Mouse (Mus musculus) embryonic facial prominence, embryonic 11.5 days (tissue): Measurements from ENCODE around the gene Ptk6. TPM values are rescaled to one million over a fixed set of nuclear protein-coding genes. Genes with fewer than 3 reads are reported as not detected.

Experiments
- ATAC-seq: fragments of 200-750 bp; cut with Nextera tagmentation; replicated peaks from 2 replicates; pipeline ENCODE4 v1.8.0; 2017; ENCODE audit warnings: low read depth; ENCODE audit not compliant: insufficient number of reproducible peaks, low FRiP score, low TSS enrichment
- DNase-seq: peaks from one replicate; pipeline ENCODE4 v3.0.0-alpha.2; 2015; ENCODE audit warnings: low spot score
- H3K27ac ChIP-seq: fragments of 300-500 bp; sonication (generic); replicated peaks from 2 replicates; pipeline ENCODE4 v1.5.1; 2014; ENCODE audit warnings: mild to moderate bottlenecking, low read depth, low read length, control low read depth
- H3K27me3 ChIP-seq: fragments of 300-500 bp; sonication (generic); 2 replicates; pipeline ENCODE4 v1.6.1; 2014; ENCODE audit warnings: mild to moderate bottlenecking, low read length, moderate library complexity, mixed read lengths; ENCODE audit not compliant: control insufficient read depth, insufficient read depth
- H3K36me3 ChIP-seq: fragments of 300-500 bp; sonication (generic); replicated peaks from 2 replicates; pipeline ENCODE4 v1.6.1; 2014; ENCODE audit warnings: low read depth, mild to moderate bottlenecking, low read length, moderate library complexity, mixed read lengths; ENCODE audit not compliant: control insufficient read depth, insufficient read depth
- H3K4me1 ChIP-seq: fragments of 300-500 bp; sonication (generic); 2 replicates; pipeline ENCODE4 v1.6.1; 2014; ENCODE audit warnings: low read length, mixed read lengths; ENCODE audit not compliant: control insufficient read depth, insufficient read depth
- H3K4me2 ChIP-seq: fragments of 300-500 bp; sonication (generic); 2 replicates; pipeline ENCODE4 v1.6.1; 2014; ENCODE audit warnings: low read depth, mild to moderate bottlenecking, control low read depth, low read length, moderate library complexity
- H3K4me3 ChIP-seq: fragments of 300-500 bp; sonication (generic); 2 replicates; pipeline ENCODE4 v1.5.1; 2014; ENCODE audit warnings: low read depth, low read length, control low read depth
- H3K9ac ChIP-seq: fragments of 300-500 bp; sonication (generic); replicated peaks from 2 replicates; pipeline ENCODE4 v1.6.1; 2014; ENCODE audit warnings: mild to moderate bottlenecking, control low read depth, low read length
- H3K9me3 ChIP-seq: fragments of 300-500 bp; sonication (generic); replicated peaks from 2 replicates; pipeline ENCODE4 v1.6.1; 2016; ENCODE audit warnings: mild to moderate bottlenecking, low read length, inconsistent platforms, mixed read lengths; ENCODE audit not compliant: control insufficient read depth
- WGBS: fragments of 180-500 bp; shearing (Covaris S2); extraction: QIAGEN DNeasy Blood & Tissue Kit; methylation state at CpG from one replicate; pipeline ENCODE4 v1.1.7; 2014; 5-methylcytosine and 5-hydroxymethylcytosine counted together
- polyA plus RNA-seq: library from polyadenylated mRNA; unstranded; fragments of >200 nt; fragmentation: Nextera tagmentation; extraction: Ambion mirVana; gene quantifications from 2 replicates; pipeline ENCODE4 v1.2.1, GENCODE M21; 2014

Gene Ptk6
- polyA plus RNA-seq, 1 experiment from 2014 or later, result not detected

DNA sequence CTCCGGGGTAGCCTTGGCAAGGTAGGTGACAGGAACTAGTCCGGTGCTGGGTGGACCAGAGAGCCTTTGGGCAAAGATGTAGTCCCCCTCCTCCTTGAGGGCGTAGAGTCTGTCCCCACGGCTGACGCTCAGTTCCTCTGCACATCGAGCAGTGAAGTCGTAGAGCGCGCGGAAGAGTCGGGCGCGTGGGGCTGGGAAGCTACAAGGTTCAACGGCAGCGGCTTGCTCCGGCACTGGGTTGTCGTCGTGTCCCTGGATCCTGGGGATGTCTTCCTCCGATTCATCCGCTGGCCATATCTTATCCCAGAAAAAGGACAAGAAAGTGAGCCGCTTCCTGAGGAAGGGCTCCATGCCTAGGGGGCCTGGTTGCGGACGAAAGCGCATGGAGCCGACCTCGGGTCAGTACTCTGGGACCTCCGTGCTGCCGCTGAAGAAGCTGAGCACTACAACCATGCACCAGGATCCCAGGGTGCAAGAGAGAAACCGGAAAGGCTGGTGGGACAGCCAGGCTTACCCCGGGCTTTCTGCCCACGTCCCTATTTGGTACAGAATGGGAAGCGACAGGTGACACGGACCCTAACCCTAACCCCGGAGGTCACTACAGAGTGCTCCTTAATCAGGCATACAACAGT, 9.9 kb upstream of the Ptk6 start:
- Histone ChIP-seq H3K4me3 (peak overlapping the region; percentile 26), H3K36me3 (no peaks in the 10 kb centered on the region), H3K4me1 (peaks cover 5% of the 10 kb centered on the region), H3K27me3 (peaks cover 18% of the 10 kb centered on the region), H3K4me2 (peak overlapping the region; percentile 50), H3K27ac (no peak overlapping the region), H3K9ac (no peak overlapping the region; the same call in 1 of the 2 replicates), H3K9me3 (no peaks in the 10 kb centered on the region)
- 3% methylated on average over 34 of the region's 34 CpGs for WGBS
- ATAC-seq (peak; percentile 15; the same call in 1 of the 2 replicates), DNase-seq (peak; percentile 13)

DNA sequence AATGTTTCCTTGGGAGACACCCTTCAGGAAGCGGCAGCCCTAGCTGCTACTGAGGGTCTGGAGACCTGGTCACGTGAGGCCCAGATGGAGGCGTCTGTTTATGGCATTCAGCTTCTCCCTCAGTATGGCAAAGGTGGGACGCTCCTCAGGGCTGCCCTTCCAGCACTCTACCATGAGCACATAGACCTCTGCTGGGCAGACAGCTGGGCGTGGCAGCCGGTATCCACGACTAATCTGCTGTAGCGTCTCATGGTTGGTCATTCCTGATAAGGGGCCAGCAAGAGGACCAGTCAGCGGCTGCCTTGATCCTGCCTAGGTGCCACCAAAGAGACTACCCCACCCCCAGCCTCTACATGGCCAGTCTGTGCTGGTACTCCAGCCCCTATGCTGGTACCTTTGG, 3.5 kb upstream of the Ptk6 start:
- Histone ChIP-seq H3K9me3 (no peaks in the 10 kb centered on the region), H3K9ac (no peak overlapping the region), H3K36me3 (no peaks in the 10 kb centered on the region), H3K4me2 (no peak overlapping the region), H3K4me3 (no peak overlapping the region), H3K27me3 (peaks cover 2% of the 10 kb centered on the region; the same call in 1 of the 2 replicates), H3K27ac (no peak overlapping the region), H3K4me1 (no peaks in the 10 kb centered on the region)
- WGBS, result 80% methylated on average over 9 of the region's 9 CpGs
- no peak for DNase-seq
- no peak for ATAC-seq

DNA sequence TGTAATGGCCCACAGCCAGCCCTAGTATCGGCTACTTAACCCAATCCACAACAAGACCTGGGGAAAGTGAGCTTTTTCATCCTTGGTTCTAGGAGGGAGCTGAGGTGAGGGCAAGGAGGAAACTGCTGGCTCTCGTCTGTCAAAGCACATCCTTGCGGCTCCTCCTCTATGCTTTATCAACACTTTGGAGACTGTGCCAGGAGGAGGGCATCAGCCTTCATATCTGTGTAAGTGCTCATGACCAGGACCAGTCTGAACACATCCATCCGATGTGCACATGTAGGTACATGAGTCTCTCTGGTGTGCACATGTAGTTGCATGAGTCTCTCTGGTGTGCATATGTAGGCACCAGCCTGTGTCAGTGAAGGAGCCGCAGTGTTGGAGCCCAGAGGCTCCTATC, 3.1 kb upstream of the Ptk6 start:
- 80% methylated on average over 5 of the region's 5 CpGs for WGBS
- DNase-seq (no peak), ATAC-seq (no peak)
- Histone ChIP-seq H3K27me3 (0 out of 2 replicates have a peak, but pooled peaks cover 2% of the 10 kb centered on the region), H3K4me2 (no peak overlapping the region), H3K4me1 (no peaks in the 10 kb centered on the region), H3K9me3 (no peaks in the 10 kb centered on the region), H3K9ac (no peak overlapping the region), H3K27ac (no peak overlapping the region), H3K4me3 (no peak overlapping the region), H3K36me3 (no peaks in the 10 kb centered on the region)

DNA sequence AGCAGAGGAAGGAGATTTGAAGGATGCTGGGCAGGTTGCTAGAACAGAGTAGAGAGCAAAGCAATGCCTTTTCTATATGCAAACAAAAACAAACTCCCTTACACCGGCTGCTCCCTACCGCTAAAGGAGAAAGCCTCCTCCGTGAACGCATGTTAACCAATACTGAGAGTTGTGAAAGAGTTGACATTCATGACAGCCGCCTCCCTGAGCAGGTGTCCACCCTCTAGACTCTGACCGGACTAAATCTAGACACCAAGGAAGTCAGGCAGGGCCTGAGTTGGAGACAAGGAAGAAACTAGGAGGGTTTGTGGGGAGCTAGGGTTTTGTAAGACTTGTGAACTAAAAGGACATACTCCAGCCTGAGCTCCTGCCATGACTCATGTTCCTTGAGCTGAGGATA, 297 bp upstream of the Ptk6 start:
- ATAC-seq (no peak), DNase-seq (no peak)
- Histone ChIP-seq H3K27me3 (no peaks in the 10 kb centered on the region), H3K9me3 (no peaks in the 10 kb centered on the region), H3K36me3 (no peaks in the 10 kb centered on the region), H3K27ac (no peak overlapping the region), H3K9ac (no peak overlapping the region), H3K4me1 (no peaks in the 10 kb centered on the region), H3K4me3 (no peak overlapping the region), H3K4me2 (no peak overlapping the region)
- WGBS, result 81% methylated on average over 6 of the region's 6 CpGs

DNA sequence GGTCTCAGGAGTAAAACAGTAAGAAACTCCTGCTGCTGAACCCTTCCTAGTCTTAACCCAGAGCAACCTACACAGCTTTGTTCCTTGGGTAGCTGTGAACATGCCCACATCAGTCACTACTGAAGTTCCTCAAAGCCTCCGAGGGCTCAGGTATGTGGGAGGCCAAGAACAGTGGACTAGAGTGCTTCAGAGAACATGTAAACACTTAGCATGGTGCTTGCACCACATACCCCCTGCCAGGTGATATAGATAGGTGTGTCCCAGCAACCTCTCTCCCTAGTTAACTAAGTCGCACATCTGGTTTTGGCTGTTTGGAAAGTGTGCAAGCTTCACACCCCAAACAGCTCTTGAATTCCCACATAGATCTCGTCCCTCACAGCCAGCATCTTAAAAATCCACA, 983 bp downstream of the Ptk6 start:
- 64% methylated on average over 3 of the region's 3 CpGs for WGBS
- ATAC-seq, result no peak
- H3K4me3 ChIP-seq, result no peak overlapping the region

GRCm38 (mm10) chr2:181196628-181197300, 5.8 kb downstream of the Ptk6 start:
- Histone ChIP-seq H3K4me2 (no peak overlapping the region), H3K36me3 (no peaks in the 10 kb centered on the region), H3K27me3 (no peaks in the 10 kb centered on the region), H3K9ac (no peak overlapping the region), H3K27ac (no peak overlapping the region), H3K4me3 (no peak overlapping the region), H3K9me3 (no peaks in the 10 kb centered on the region), H3K4me1 (no peaks in the 10 kb centered on the region)
- ATAC-seq (no peak), DNase-seq (no peak)
- 78% methylated on average over 4 of the region's 4 CpGs for WGBS

More for the DNA sequence above, 983 bp downstream of the Ptk6 start:
- no peak overlapping the region for H3K4me2 ChIP-seq
- no peak overlapping the region for H3K27ac ChIP-seq
- no peak overlapping the region for H3K9ac ChIP-seq
- H3K4me1 ChIP-seq, result no peaks in the 10 kb centered on the region
- H3K27me3 ChIP-seq, result no peaks in the 10 kb centered on the region
- H3K9me3 ChIP-seq, result no peaks in the 10 kb centered on the region
- DNase-seq, result no peak
- H3K36me3 ChIP-seq, result no peaks in the 10 kb centered on the region

GRCm38 (mm10) chr2:181193044-181193443, 9.5 kb downstream of the Ptk6 start:
- no peaks in the 10 kb centered on the region for H3K36me3 ChIP-seq
- DNase-seq, result no peak
- no peak overlapping the region for H3K4me2 ChIP-seq
- WGBS, result 82% methylated on average over 3 of the region's 3 CpGs
- no peak overlapping the region for H3K9ac ChIP-seq
- no peaks in the 10 kb centered on the region for H3K9me3 ChIP-seq
- ATAC-seq, result no peak
- peaks cover 5% of the 10 kb centered on the region; the same call in 1 of the 2 replicates for H3K4me1 ChIP-seq
- no peaks in the 10 kb centered on the region for H3K27me3 ChIP-seq
- no peak overlapping the region for H3K4me3 ChIP-seq
- no peak overlapping the region for H3K27ac ChIP-seq

DNA sequence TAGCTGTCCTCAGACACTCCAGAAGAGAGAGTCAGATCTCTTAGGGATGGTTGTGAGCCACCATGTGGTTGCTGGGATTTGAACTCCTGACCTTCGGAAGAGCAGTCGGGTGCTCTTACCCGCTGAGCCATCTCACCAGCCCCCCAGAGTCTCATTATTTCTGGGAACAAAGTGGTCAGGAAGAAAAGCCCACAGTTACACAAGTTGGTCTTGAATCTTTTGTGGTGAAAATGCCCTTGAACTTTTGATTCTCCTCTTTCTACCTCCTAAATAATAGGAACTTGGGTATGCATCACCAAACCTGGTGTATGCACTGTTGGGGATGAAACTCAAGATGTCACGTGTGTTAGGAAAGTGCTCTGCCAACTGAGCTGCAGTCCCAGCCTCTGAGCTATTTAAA, 10.7 kb downstream of the Ptk6 start:
- Histone ChIP-seq H3K9me3 (no peaks in the 10 kb centered on the region), H3K4me3 (no peak overlapping the region)

More for the DNA sequence above, 10.7 kb downstream of the Ptk6 start:
- no peaks in the 10 kb centered on the region for H3K27me3 ChIP-seq
- H3K4me1 ChIP-seq, result peaks cover 5% of the 10 kb centered on the region; the same call in 1 of the 2 replicates
- DNase-seq (no peak), ATAC-seq (no peak)
- no peak overlapping the region for H3K27ac ChIP-seq
- H3K4me2 ChIP-seq, result no peak overlapping the region
- 70% methylated on average over 4 of the region's 4 CpGs for WGBS
- no peaks in the 10 kb centered on the region for H3K36me3 ChIP-seq
- H3K9ac ChIP-seq, result no peak overlapping the region
